Mouse (Mus musculus) midbrain, embryonic 16.5 days (tissue): ENCODE measurements around the gene Has3. TPM values are rescaled to one million over a fixed set of nuclear protein-coding genes. Genes with fewer than 3 reads are reported as not detected.

Experiments used
- ATAC-seq: fragments of 200-750 bp; cut with Nextera tagmentation; 2 replicates; pipeline ENCODE4 v1.8.0; 2017; ENCODE audit warnings: moderate TSS enrichment
- H3K27ac ChIP-seq: fragments of 300-500 bp; sonication (generic); 2 replicates; pipeline ENCODE4 v1.5.1; 2014; ENCODE audit warnings: mild to moderate bottlenecking, low read length, mixed read lengths
- H3K27me3 ChIP-seq: fragments of 300-500 bp; sonication (generic); 2 replicates; pipeline ENCODE4 v1.6.1; 2014; ENCODE audit warnings: low read depth, low read length, mixed read lengths; ENCODE audit not compliant: control insufficient read depth, insufficient read depth
- H3K36me3 ChIP-seq: fragments of 300-500 bp; sonication (generic); 2 replicates; pipeline ENCODE4 v1.6.1; 2014; ENCODE audit warnings: mild to moderate bottlenecking, low read length, moderate library complexity, mixed read lengths; ENCODE audit not compliant: control insufficient read depth, insufficient read depth
- H3K4me1 ChIP-seq: fragments of 300-500 bp; sonication (generic); 2 replicates; pipeline ENCODE4 v1.6.1; 2014; ENCODE audit warnings: mild to moderate bottlenecking, low read length, mixed read lengths; ENCODE audit not compliant: control insufficient read depth, insufficient read depth
- H3K4me2 ChIP-seq: fragments of 300-500 bp; sonication (generic); 2 replicates; pipeline ENCODE4 v1.6.1; 2014; ENCODE audit warnings: mild to moderate bottlenecking, low read length, mixed read lengths
- H3K4me3 ChIP-seq: fragments of 300-500 bp; sonication (generic); 2 replicates; pipeline ENCODE4 v1.5.1; 2014; ENCODE audit warnings: low read depth, mild to moderate bottlenecking, low read length, moderate library complexity, mixed read lengths
- H3K9ac ChIP-seq: fragments of 300-500 bp; sonication (generic); 2 replicates; pipeline ENCODE4 v1.6.1; 2014; ENCODE audit warnings: low read depth, low read length, mixed read lengths
- H3K9me3 ChIP-seq: fragments of 300-500 bp; sonication (generic); replicated peaks from 2 replicates; pipeline ENCODE4 v1.6.1; 2014; ENCODE audit warnings: mild to moderate bottlenecking, low read length, mixed read lengths; ENCODE audit not compliant: control insufficient read depth, poor library complexity, severe bottlenecking
- WGBS: fragments of 180-500 bp; shearing (Covaris S2); extraction: QIAGEN DNeasy Blood & Tissue Kit; methylation state at CpG from one replicate; pipeline ENCODE4 v1.1.7; 2014; 5-methylcytosine and 5-hydroxymethylcytosine counted together
- polyA plus RNA-seq: library from polyadenylated mRNA; unstranded; fragments of >200 nt; fragmentation: Nextera tagmentation; extraction: Ambion mirVana; gene quantifications from 2 replicates; pipeline ENCODE4 v1.2.1, GENCODE M21; 2015

The Has3 gene
- polyA plus RNA-seq, 1 experiment from 2014 or later: 1.2 TPM

GRCm38 (mm10) chr8:106933506-106934143, 63.6 kb downstream of the Has3 start:
- H3K4me2 ChIP-seq: no peak overlapping the region
- peaks cover 11% of the 10 kb centered on the region for H3K4me1 ChIP-seq
- WGBS: 88% methylated on average over 4 of the region's 4 CpGs
- H3K4me3 ChIP-seq: no peak overlapping the region
- no peaks in the 10 kb centered on the region for H3K9me3 ChIP-seq
- no peak overlapping the region for H3K27ac ChIP-seq
- H3K27me3 ChIP-seq: peaks cover 2% of the 10 kb centered on the region; the same call in 1 of the 2 replicates
- no peak overlapping the region for H3K9ac ChIP-seq
- ATAC-seq: no peak
- no peaks in the 10 kb centered on the region for H3K36me3 ChIP-seq

Other genes with a start within 250 kb of the Has3 start
- 6.1 and 6.3 TPM in 2 replicates for gene Tango6, start 187.2 kb upstream of the Has3 start, polyA plus RNA-seq
- gene Utp4, start 23.4 kb downstream of the Has3 start, polyA plus RNA-seq: 42.3 and 46.2 TPM in 2 replicates
- 4.3 and 4.6 TPM in 2 replicates for gene Sntb2, start 65.5 kb downstream of the Has3 start, polyA plus RNA-seq
- 164 and 166 TPM in 2 replicates for gene Vps4a, start 161.0 kb downstream of the Has3 start, polyA plus RNA-seq
- gene Pdf, start 178.4 kb downstream of the Has3 start, polyA plus RNA-seq: 32.8 and 33.4 TPM in 2 replicates
- gene Cog8, start 186.4 kb downstream of the Has3 start, polyA plus RNA-seq: 37.7 and 39.5 TPM in 2 replicates
- gene Nip7, start 186.6 kb downstream of the Has3 start, polyA plus RNA-seq: 65.9 and 67.8 TPM in 2 replicates
- gene Tmed6, start 195.4 kb downstream of the Has3 start, polyA plus RNA-seq: not detected in 2 replicates
- gene Terf2, start 226.3 kb downstream of the Has3 start, polyA plus RNA-seq: 26.4 and 28.3 TPM in 2 replicates